Comparison of ENCODE assay signal across 17 mouse cellular contexts in genomic region chr12:53969378-53970174, GRCm38 (mm10).
"Had no signal": no experiment of that assay in that cellular context is flagged by ENCODE, and none has a peak within 500 bp of the region (broad histone marks: within the 10 kb centered on the region; RNA-seq: fewer than 3 reads in every experiment).

No protein-coding gene starts in this region.

- DNase-seq: kidney, adult 11 months; kidney, postnatal 14 days; liver; lung, adult 18-20 months; lung, postnatal 10 days; lung, postnatal 36 days; thymus, adult 18-20 months; thymus, postnatal 36 days had no signal

- H3K9ac ChIP-seq: intestine, embryonic 15.5 days; limb, embryonic 13.5 days; liver, embryonic 12.5 days; liver, embryonic 15.5 days; lung, embryonic 15.5 days; midbrain, embryonic 13.5 days had no signal

- H3K4me2 ChIP-seq: intestine, embryonic 15.5 days; limb, embryonic 13.5 days; liver, embryonic 12.5 days; liver, embryonic 15.5 days; lung, embryonic 15.5 days; midbrain, embryonic 13.5 days had no signal

- H3K4me3 ChIP-seq: intestine, embryonic 15.5 days; limb, embryonic 10.5 days; limb, embryonic 13.5 days; liver, embryonic 12.5 days; liver, embryonic 15.5 days; lung, embryonic 15.5 days; megakaryocyte, embryonic 14.5 days; midbrain, embryonic 10.5 days; midbrain, embryonic 13.5 days had no signal

- H3K27ac ChIP-seq: intestine, embryonic 15.5 days; limb, embryonic 10.5 days; limb, embryonic 13.5 days; liver, embryonic 12.5 days; liver, embryonic 15.5 days; lung, embryonic 15.5 days; midbrain, embryonic 10.5 days; midbrain, embryonic 13.5 days had no signal

- ATAC-seq: intestine, embryonic 15.5 days; liver, embryonic 12.5 days; midbrain, embryonic 13.5 days had no signal

- H3K9me3 ChIP-seq: intestine, embryonic 15.5 days; limb, embryonic 10.5 days; limb, embryonic 13.5 days; liver, embryonic 12.5 days; liver, embryonic 15.5 days; lung, embryonic 15.5 days; megakaryocyte, embryonic 14.5 days; midbrain, embryonic 10.5 days; midbrain, embryonic 13.5 days had no signal

- H3K27me3 ChIP-seq: intestine, embryonic 15.5 days; limb, embryonic 13.5 days; liver, embryonic 12.5 days; liver, embryonic 15.5 days; lung, embryonic 15.5 days; megakaryocyte, embryonic 14.5 days; midbrain, embryonic 13.5 days had no signal

- H3K36me3 ChIP-seq: intestine, embryonic 15.5 days; limb, embryonic 10.5 days; limb, embryonic 13.5 days; liver, embryonic 12.5 days; liver, embryonic 15.5 days; lung, embryonic 15.5 days; midbrain, embryonic 10.5 days; midbrain, embryonic 13.5 days had no signal

- H3K4me1 ChIP-seq: intestine, embryonic 15.5 days; limb, embryonic 10.5 days; liver, embryonic 12.5 days; liver, embryonic 15.5 days; lung, embryonic 15.5 days; megakaryocyte, embryonic 14.5 days had no signal
